Mouse (Mus musculus): ENCODE data around the gene Pja2.

GRCm38 (mm10) chr17:64339752-64340151, 8.0 kb upstream of the Pja2 start:
- TF ChIP-seq EP300 (IDR thresholded peaks at IDR 0.05): no peak
- no peak for TF ChIP-seq CTCF (IDR thresholded peaks at IDR 0.05)
